Comparison of ENCODE assay signal across 9 mouse cellular contexts in genomic region chr4:133009131-133009530, GRCm38 (mm10). TPM values are rescaled to one million over a fixed set of nuclear protein-coding genes. Genes with fewer than 3 reads are reported as not detected.
DNase-seq lines count a peak whose midpoint lies in the region; ATAC-seq and TF ChIP-seq lines count a peak whose summit lies in the region.
"Had no signal": no experiment of that assay in that cellular context is flagged by ENCODE, and none has a peak within 500 bp of the region (broad histone marks: within the 10 kb centered on the region; RNA-seq: fewer than 3 reads in every experiment).

No protein-coding gene starts in this region.

- H3K27ac ChIP-seq in kidney, adult 2 months (ENCODE audit: insufficient read depth, low read depth, low read length), result no peak overlapping the region
- no peak overlapping the region for H3K27ac ChIP-seq in kidney, embryonic 15.5 days
- H3K27ac ChIP-seq in ES-Bruce4 (ENCODE audit: insufficient read depth, low read length), result no peak overlapping the region
- no peak overlapping the region for H3K27ac ChIP-seq in limb, embryonic 10.5 days
- H3K27ac ChIP-seq: lung, embryonic 15.5 days had no signal

- H3K4me1 ChIP-seq in kidney, adult 2 months (ENCODE audit: control insufficient read depth, insufficient read depth, low read length), result no peaks in the 10 kb centered on the region; the same call in 1 of the 2 replicates
- peaks cover 47% of the 10 kb centered on the region for H3K4me1 ChIP-seq in kidney, embryonic 15.5 days
- peaks cover 5% of the 10 kb centered on the region for H3K4me1 ChIP-seq in ES-Bruce4 (ENCODE audit: control insufficient read depth, insufficient read depth, low read length)
- H3K4me1 ChIP-seq in limb, embryonic 10.5 days, result peaks cover 67% of the 10 kb centered on the region

- TF ChIP-seq POLR2A in kidney, adult 2 months (IDR thresholded peaks at IDR 0.05; ENCODE audit: low read depth, low read length), result no peak
- no peak for TF ChIP-seq POLR2A in ES-Bruce4 (IDR thresholded peaks at IDR 0.05; ENCODE audit: insufficient read depth, low read length)

- H3K27me3 ChIP-seq in kidney, adult 2 months (replicated peaks; ENCODE audit: control insufficient read depth, insufficient read depth, low read length), result no peaks in the 10 kb centered on the region
- H3K27me3 ChIP-seq in kidney, embryonic 15.5 days, result peaks cover 12% of the 10 kb centered on the region
- no peaks in the 10 kb centered on the region for H3K27me3 ChIP-seq in ES-Bruce4 (ENCODE audit: control insufficient read depth, insufficient read depth, low read length, poor library complexity, severe bottlenecking)
- H3K27me3 ChIP-seq in limb, embryonic 10.5 days (ENCODE audit: low read depth, poor library complexity, severe bottlenecking), result no peaks in the 10 kb centered on the region
- peaks cover 3% of the 10 kb centered on the region; the same call in 1 of the 2 replicates for H3K27me3 ChIP-seq in splenic B cell, adult 2 months (ENCODE audit: control insufficient read depth, insufficient read depth, low read length, poor library complexity, severe bottlenecking)

- no peak for TF ChIP-seq EP300 in ES-Bruce4 (IDR thresholded peaks at IDR 0.05; ENCODE audit: insufficient read depth, low read depth, low read length)

- no peak overlapping the region for H3K9ac ChIP-seq in kidney, embryonic 15.5 days
- no peak overlapping the region for H3K9ac ChIP-seq in ES-Bruce4 (ENCODE audit: low read depth, poor library complexity, severe bottlenecking)
- H3K9ac ChIP-seq: lung, embryonic 15.5 days had no signal

- no peaks in the 10 kb centered on the region for H3K36me3 ChIP-seq in kidney, adult 2 months (ENCODE audit: control insufficient read depth, insufficient read depth, low read length)
- H3K36me3 ChIP-seq in kidney, embryonic 15.5 days, result no peaks in the 10 kb centered on the region
- H3K36me3 ChIP-seq in ES-Bruce4 (ENCODE audit: control insufficient read depth, insufficient read depth, low read length, poor library complexity, severe bottlenecking), result no peaks in the 10 kb centered on the region
- H3K36me3 ChIP-seq in limb, embryonic 10.5 days, result no peaks in the 10 kb centered on the region
- no peaks in the 10 kb centered on the region for H3K36me3 ChIP-seq in splenic B cell, adult 2 months (ENCODE audit: control insufficient read depth, insufficient read depth, low read length, poor library complexity, severe bottlenecking)
- H3K36me3 ChIP-seq: lung, embryonic 15.5 days had no signal

- ATAC-seq in kidney, embryonic 15.5 days (replicated peaks; ENCODE audit: low FRiP score), result no peak

- peak; percentile 84 for TF ChIP-seq CTCF in kidney, adult 2 months (conservative IDR thresholded peaks at IDR 0.05; ENCODE audit: insufficient read depth, insufficient read length, low read depth, low read length)
- peak; percentile 54 for TF ChIP-seq CTCF in ES-Bruce4 (IDR thresholded peaks at IDR 0.05; ENCODE audit: low read depth, low read length)

- no peaks in the 10 kb centered on the region for H3K9me3 ChIP-seq in kidney, embryonic 15.5 days (replicated peaks)
- H3K9me3 ChIP-seq in ES-Bruce4 (replicated peaks; ENCODE audit: control insufficient read depth, insufficient read depth, low read length, poor library complexity, severe bottlenecking), result no peaks in the 10 kb centered on the region
- no peaks in the 10 kb centered on the region for H3K9me3 ChIP-seq in limb, embryonic 10.5 days (replicated peaks)
- H3K9me3 ChIP-seq: lung, embryonic 15.5 days had no signal

- no peak overlapping the region for H3K4me3 ChIP-seq in kidney, adult 2 months (ENCODE audit: insufficient read depth, low read depth, low read length)
- no peak overlapping the region for H3K4me3 ChIP-seq in kidney, embryonic 15.5 days (replicated peaks)
- no peak overlapping the region for H3K4me3 ChIP-seq in ES-Bruce4 (ENCODE audit: low read depth, low read length)
- no peak overlapping the region for H3K4me3 ChIP-seq in limb, embryonic 10.5 days
- H3K4me3 ChIP-seq: lung, embryonic 15.5 days had no signal

- peak; percentile 65 for DNase-seq in kidney, adult 2 months
- peak; percentile 79 to 81 for DNase-seq in B cell, adult 2 months
- DNase-seq in cerebellum, postnatal 14 days, result peak; percentile 85 to 86
- DNase-seq in limb, embryonic 10.5 days (ENCODE audit: low spot score), result peak; percentile 76
- DNase-seq in splenic B cell, adult 2 months (ENCODE audit: low read depth, low spot score), result peak; percentile 76
- no peak for DNase-seq in ovary, postnatal 14 days (ENCODE audit: low spot score)

- WGBS in kidney, adult 2 months, result under 1% methylated on average over 4 of the region's 4 CpGs
- 2% methylated on average over 4 of the region's 4 CpGs for WGBS in kidney, embryonic 15.5 days
- 1% methylated on average over 4 of the region's 4 CpGs for WGBS in limb, embryonic 10.5 days

- no peak overlapping the region for H3K4me2 ChIP-seq in kidney, embryonic 15.5 days
- H3K4me2 ChIP-seq: lung, embryonic 15.5 days had no signal

RNA-seq across cellular contexts. Expression of gene Ahdc1, which starts 1.9 kb away (rescaled TPM):
- 22.2 and 23.3 TPM in 2 replicates for polyA plus RNA-seq in kidney, adult 2 months (2012; rRNA removed)
- 7.4 and 10.1 TPM in 2 replicates for polyA plus RNA-seq in kidney, embryonic 15.5 days (2015; fragmentation: Nextera tagmentation; extraction: Ambion mirVana)
- 88.2 and 102 TPM in 2 replicates for polyA plus RNA-seq in ES-Bruce4 (2011; ENCODE audit: insufficient read depth, insufficient read length, low read depth, missing spikeins)
- 13.0 and 13.8 TPM in 2 replicates for polyA plus RNA-seq in limb, embryonic 10.5 days (2016; fragmentation: Nextera tagmentation; extraction: Ambion mirVana)

RNA-seq across cellular contexts. Expression of gene Fgr, which starts 35.2 kb away (rescaled TPM):
- polyA plus RNA-seq in kidney, adult 2 months (2012; rRNA removed), result 1.8 and 2.5 TPM in 2 replicates
- polyA plus RNA-seq in kidney, embryonic 15.5 days (2015; fragmentation: Nextera tagmentation; extraction: Ambion mirVana), result 0.63 and 0.81 TPM in 2 replicates
- 0.70 and 1.9 TPM in 2 replicates for polyA plus RNA-seq in ES-Bruce4 (2011; ENCODE audit: insufficient read depth, insufficient read length, low read depth, missing spikeins)
- polyA plus RNA-seq in limb, embryonic 10.5 days (2016; fragmentation: Nextera tagmentation; extraction: Ambion mirVana), result 0.19 and 0.33 TPM in 2 replicates
